Mouse (Mus musculus): ENCODE data around the gene Prkg2.

Prkg2 gene

GRCm38 (mm10) chr5:98975877-98976672 is 61.1 kb downstream of the Prkg2 start:
- no peak for DNase-seq (ENCODE audit: low spot score)

GRCm38 (mm10) chr5:98966679-98967078 is 70.5 kb downstream of the Prkg2 start:
- DNase-seq (ENCODE audit: low spot score), result peak; percentile 14

GRCm38 (mm10) chr5:98965139-98965538 is 72.0 kb downstream of the Prkg2 start:
- no peak for DNase-seq (ENCODE audit: low spot score)

- DNase-seq (ENCODE audit: low spot score), result no peak
These were observed 72.8 kb downstream of the Prkg2 start for GRCm38 (mm10) chr5:98964367-98964766.

- no peak for DNase-seq (ENCODE audit: low spot score)
These were observed 74.7 kb downstream of the Prkg2 start for GRCm38 (mm10) chr5:98962472-98962871.

GRCm38 (mm10) chr5:98955576-98955975 is 81.6 kb downstream of the Prkg2 start:
- no peak for DNase-seq (ENCODE audit: low spot score)

GRCm38 (mm10) chr5:98953386-98953785 is 83.8 kb downstream of the Prkg2 start:
- no peak for DNase-seq (ENCODE audit: low spot score)

- DNase-seq (ENCODE audit: low spot score), result no peak
These were observed 85.6 kb downstream of the Prkg2 start for GRCm38 (mm10) chr5:98951566-98951965.

GRCm38 (mm10) chr5:98950495-98951092 is 86.6 kb downstream of the Prkg2 start:
- no peak for DNase-seq (ENCODE audit: low spot score)

- no peak for DNase-seq (ENCODE audit: low spot score)
These were observed 87.4 kb downstream of the Prkg2 start for GRCm38 (mm10) chr5:98949784-98950183.

- DNase-seq (ENCODE audit: low spot score), result no peak
These were observed 90.5 kb downstream of the Prkg2 start for GRCm38 (mm10) chr5:98946656-98947055.

GRCm38 (mm10) chr5:98946117-98946620 is 91.0 kb downstream of the Prkg2 start:
- DNase-seq (ENCODE audit: low spot score), result no peak

GRCm38 (mm10) chr5:98943776-98944175 is 93.4 kb downstream of the Prkg2 start:
- no peak for DNase-seq (ENCODE audit: low spot score)

- DNase-seq (ENCODE audit: low spot score), result no peak
These were observed 96.4 kb downstream of the Prkg2 start for GRCm38 (mm10) chr5:98940731-98941130.

- DNase-seq (ENCODE audit: low spot score), result no peak
These were observed 97.4 kb downstream of the Prkg2 start for GRCm38 (mm10) chr5:98939631-98940208.

- no peak for DNase-seq (ENCODE audit: low spot score)
These were observed 98.0 kb downstream of the Prkg2 start for GRCm38 (mm10) chr5:98939116-98939515.

GRCm38 (mm10) chr5:98937879-98938278 is 99.3 kb downstream of the Prkg2 start:
- DNase-seq (ENCODE audit: low spot score), result no peak

- DNase-seq (ENCODE audit: low spot score), result peak; percentile 7
These were observed 100.5 kb downstream of the Prkg2 start for GRCm38 (mm10) chr5:98936650-98937049.

- no peak for DNase-seq (ENCODE audit: low spot score)
These were observed 101.2 kb downstream of the Prkg2 start for GRCm38 (mm10) chr5:98935930-98936329.

GRCm38 (mm10) chr5:98922921-98923320 is 114.2 kb downstream of the Prkg2 start:
- DNase-seq (ENCODE audit: low spot score), result no peak

- no peak for DNase-seq (ENCODE audit: low spot score)
These were observed 115.5 kb downstream of the Prkg2 start for GRCm38 (mm10) chr5:98921608-98922007.

GRCm38 (mm10) chr5:98918716-98919115 is 118.4 kb downstream of the Prkg2 start:
- no peak for DNase-seq (ENCODE audit: low spot score)

- peak; percentile 4 for DNase-seq (ENCODE audit: low spot score)
These were observed 134.8 kb downstream of the Prkg2 start for GRCm38 (mm10) chr5:98902339-98902738.
